Mouse (Mus musculus) forebrain, embryonic 15.5 days (tissue): ENCODE data around the gene Rapgef4. TPM values are rescaled to one million over a fixed set of nuclear protein-coding genes. Genes with fewer than 3 reads are reported as not detected.
A peak's percentile ranks its signal among the peaks of the same experiment; 100 is the strongest.

Experiments
- ATAC-seq: fragments of 200-750 bp; cut with Nextera tagmentation; replicated peaks from 2 replicates; pipeline ENCODE4 v1.8.0; 2017; ENCODE audit warnings: mild to moderate bottlenecking, moderate TSS enrichment, moderate library complexity
- H3K27ac ChIP-seq: fragments of 300-500 bp; sonication (generic); replicated peaks from 2 replicates; pipeline ENCODE4 v1.5.1; 2015; ENCODE audit warnings: mild to moderate bottlenecking, inconsistent platforms
- H3K27me3 ChIP-seq: fragments of 300-500 bp; sonication (generic); 2 replicates; pipeline ENCODE4 v1.6.1; 2015; ENCODE audit warnings: inconsistent platforms
- H3K36me3 ChIP-seq: fragments of 300-500 bp; sonication (generic); 2 replicates; pipeline ENCODE4 v1.6.1; 2015; ENCODE audit warnings: mild to moderate bottlenecking, inconsistent platforms
- H3K4me1 ChIP-seq: fragments of 300-500 bp; sonication (generic); 2 replicates; pipeline ENCODE4 v1.6.1; 2015; ENCODE audit warnings: inconsistent platforms
- H3K4me2 ChIP-seq: fragments of 300-500 bp; sonication (generic); replicated peaks from 2 replicates; pipeline ENCODE4 v1.6.1; 2015; ENCODE audit warnings: mild to moderate bottlenecking, inconsistent platforms
- H3K4me3 ChIP-seq: fragments of 300-500 bp; sonication (generic); 2 replicates; pipeline ENCODE4 v1.5.1; 2015; ENCODE audit warnings: mild to moderate bottlenecking, inconsistent platforms
- H3K9ac ChIP-seq: fragments of 300-500 bp; sonication (generic); replicated peaks from 2 replicates; pipeline ENCODE4 v1.6.1; 2015; ENCODE audit warnings: mild to moderate bottlenecking, inconsistent platforms
- H3K9me3 ChIP-seq: fragments of 300-500 bp; sonication (generic); 2 replicates; pipeline ENCODE4 v1.6.1; 2016; ENCODE audit warnings: inconsistent platforms
- WGBS: fragments of 180-500 bp; shearing (Covaris S2); methylation state at CpG from one replicate; pipeline ENCODE4 v1.1.7; 2015; ENCODE audit warnings: mixed read lengths; 5-methylcytosine and 5-hydroxymethylcytosine counted together
- polyA plus RNA-seq: library from polyadenylated mRNA; unstranded; fragments of >200 nt; fragmentation: Nextera tagmentation; extraction: Ambion mirVana; gene quantifications from 2 replicates; pipeline ENCODE4 v1.2.1, GENCODE M21; 2015

Rapgef4 gene
- polyA plus RNA-seq, 1 experiment from 2014 or later, result 14.0 TPM

DNA sequence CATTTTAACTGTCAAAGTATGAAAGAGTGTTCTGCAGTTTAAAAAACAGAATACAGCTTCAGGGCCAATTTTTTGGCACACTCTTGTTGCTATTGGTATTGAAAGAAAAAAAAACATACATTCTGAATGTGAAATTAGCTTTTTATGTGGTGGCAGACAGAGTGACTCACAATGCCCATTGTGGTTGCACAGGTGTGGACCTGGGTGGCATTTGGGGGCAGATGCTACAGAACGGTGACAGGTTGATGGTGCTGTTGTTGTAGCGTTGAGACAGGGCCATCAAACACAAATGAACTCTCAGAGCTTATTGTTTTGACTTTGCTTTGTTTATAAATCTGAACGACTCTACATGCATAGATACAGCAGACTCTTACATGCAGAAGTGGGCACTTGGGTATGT, 202.7 kb downstream of the Rapgef4 start:
- no peak for ATAC-seq
- H3K4me2 ChIP-seq, result no peak overlapping the region
- H3K36me3 ChIP-seq, result no peaks in the 10 kb centered on the region

GRCm38 (mm10) chr2:72196190-72196965, 215.3 kb downstream of the Rapgef4 start:
- H3K4me1 ChIP-seq, result peaks cover 11% of the 10 kb centered on the region
- 77% methylated on average over 6 of the region's 6 CpGs for WGBS
- H3K27ac ChIP-seq, result no peak overlapping the region
- H3K4me3 ChIP-seq, result no peak overlapping the region
- no peaks in the 10 kb centered on the region for H3K9me3 ChIP-seq
- H3K36me3 ChIP-seq, result no peaks in the 10 kb centered on the region
- H3K27me3 ChIP-seq, result no peaks in the 10 kb centered on the region
- H3K9ac ChIP-seq, result no peak overlapping the region
- H3K4me2 ChIP-seq, result no peak overlapping the region
- no peak for ATAC-seq

More for the DNA sequence above, 202.7 kb downstream of the Rapgef4 start:
- no peak overlapping the region for H3K27ac ChIP-seq
- peaks cover 9% of the 10 kb centered on the region for H3K4me1 ChIP-seq
- no peaks in the 10 kb centered on the region for H3K27me3 ChIP-seq
- no peaks in the 10 kb centered on the region for H3K9me3 ChIP-seq
- no peak overlapping the region for H3K9ac ChIP-seq
- WGBS, result 57% methylated on average over 3 of the region's 3 CpGs
- no peak overlapping the region for H3K4me3 ChIP-seq

DNA sequence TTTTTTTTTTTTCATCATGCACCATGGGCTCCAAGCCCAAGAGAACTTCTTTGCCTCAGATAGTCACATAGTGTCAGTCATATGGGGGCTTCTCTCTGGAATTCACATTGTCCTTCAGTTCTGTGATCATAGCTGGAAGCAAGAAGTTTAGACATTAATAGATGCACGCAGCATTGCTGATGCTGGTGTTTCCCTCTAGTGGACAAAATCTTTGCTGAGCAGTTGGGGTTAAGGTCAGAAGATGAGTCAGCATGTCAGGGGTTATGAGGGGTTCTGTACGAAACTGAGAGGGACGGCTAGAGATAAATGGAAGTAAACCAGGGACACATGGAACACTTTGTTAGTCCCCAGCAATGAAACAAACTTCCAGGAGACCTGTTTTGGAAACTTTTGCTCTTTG, 216.0 kb downstream of the Rapgef4 start:
- no peaks in the 10 kb centered on the region for H3K9me3 ChIP-seq
- no peaks in the 10 kb centered on the region for H3K27me3 ChIP-seq
- H3K4me3 ChIP-seq, result no peak overlapping the region
- 74% methylated on average over 3 of the region's 3 CpGs for WGBS
- H3K4me2 ChIP-seq, result no peak overlapping the region
- H3K4me1 ChIP-seq, result peaks cover 13% of the 10 kb centered on the region
- no peak overlapping the region for H3K9ac ChIP-seq
- no peaks in the 10 kb centered on the region for H3K36me3 ChIP-seq
- ATAC-seq, result no peak
- H3K27ac ChIP-seq, result no peak overlapping the region

- H3K4me3 ChIP-seq, result no peak overlapping the region
- peaks cover 20% of the 10 kb centered on the region for H3K4me1 ChIP-seq
- ATAC-seq, result no peak
- H3K27me3 ChIP-seq, result no peaks in the 10 kb centered on the region
- WGBS, result 81% methylated on average over 2 of the region's 2 CpGs
- H3K4me2 ChIP-seq, result no peak overlapping the region
- no peaks in the 10 kb centered on the region for H3K36me3 ChIP-seq
- no peaks in the 10 kb centered on the region for H3K9me3 ChIP-seq
- H3K9ac ChIP-seq, result no peak overlapping the region
- no peak overlapping the region for H3K27ac ChIP-seq
Observed at GRCm38 (mm10) chr2:72199451-72199850, 218.4 kb downstream of the Rapgef4 start.

DNA sequence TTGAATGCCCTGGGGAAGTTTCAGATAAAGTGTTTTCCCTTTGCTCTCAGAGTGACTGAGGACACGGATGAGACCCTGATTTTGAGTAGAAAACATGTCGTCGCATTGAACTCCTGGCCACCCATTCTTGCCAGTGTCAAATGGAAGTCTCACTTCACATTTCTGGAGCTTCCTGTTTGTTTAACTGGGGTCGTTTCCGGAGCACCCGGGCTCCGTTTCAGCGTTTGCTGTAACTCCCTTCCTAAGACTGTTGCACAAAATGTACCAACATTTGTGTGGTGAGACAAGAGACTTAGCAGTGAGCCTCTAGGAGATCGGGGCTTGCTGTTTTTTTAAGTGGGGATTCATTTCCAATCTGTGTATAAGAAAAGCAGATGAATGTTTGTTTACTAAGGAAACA, 220.5 kb downstream of the Rapgef4 start:
- 71% methylated on average over 9 of the region's 9 CpGs for WGBS

DNA sequence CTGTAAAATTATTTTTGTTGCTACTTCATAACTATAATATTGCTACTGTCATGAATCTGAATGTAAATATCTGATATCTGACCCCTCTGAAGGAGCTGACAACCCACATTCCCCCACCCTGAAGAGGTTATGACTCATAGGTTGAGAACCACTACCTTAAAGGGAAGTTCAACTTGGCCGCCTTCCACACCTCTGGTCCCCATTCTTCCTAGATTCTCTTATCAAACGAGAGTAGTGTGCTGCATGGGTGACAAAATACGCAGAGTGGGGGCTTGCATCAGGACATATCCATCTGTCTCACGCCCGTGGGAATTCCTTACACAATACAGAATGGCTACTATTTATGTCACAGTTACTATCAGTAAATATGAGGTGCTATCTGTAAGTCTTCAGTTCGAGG, 221.2 kb downstream of the Rapgef4 start:
- no peaks in the 10 kb centered on the region for H3K9me3 ChIP-seq
- peaks cover 20% of the 10 kb centered on the region for H3K4me1 ChIP-seq
- 81% methylated on average over 6 of the region's 6 CpGs for whole genome bisulfite sequencing
- H3K27me3 ChIP-seq, result no peaks in the 10 kb centered on the region
- no peak overlapping the region for H3K27ac ChIP-seq
- H3K4me3 ChIP-seq, result no peak overlapping the region
- no peaks in the 10 kb centered on the region for H3K36me3 ChIP-seq
- no peak for ATAC-seq
- no peak overlapping the region for H3K9ac ChIP-seq
- H3K4me2 ChIP-seq, result no peak overlapping the region

More for the DNA sequence above, 220.5 kb downstream of the Rapgef4 start:
- H3K9me3 ChIP-seq, result no peaks in the 10 kb centered on the region
- H3K36me3 ChIP-seq, result no peaks in the 10 kb centered on the region
- no peak for ATAC-seq
- no peak overlapping the region for H3K4me2 ChIP-seq
- H3K27ac ChIP-seq, result no peak overlapping the region
- no peaks in the 10 kb centered on the region for H3K27me3 ChIP-seq
- H3K9ac ChIP-seq, result no peak overlapping the region
- H3K4me1 ChIP-seq, result peaks cover 20% of the 10 kb centered on the region
- H3K4me3 ChIP-seq, result no peak overlapping the region

DNA sequence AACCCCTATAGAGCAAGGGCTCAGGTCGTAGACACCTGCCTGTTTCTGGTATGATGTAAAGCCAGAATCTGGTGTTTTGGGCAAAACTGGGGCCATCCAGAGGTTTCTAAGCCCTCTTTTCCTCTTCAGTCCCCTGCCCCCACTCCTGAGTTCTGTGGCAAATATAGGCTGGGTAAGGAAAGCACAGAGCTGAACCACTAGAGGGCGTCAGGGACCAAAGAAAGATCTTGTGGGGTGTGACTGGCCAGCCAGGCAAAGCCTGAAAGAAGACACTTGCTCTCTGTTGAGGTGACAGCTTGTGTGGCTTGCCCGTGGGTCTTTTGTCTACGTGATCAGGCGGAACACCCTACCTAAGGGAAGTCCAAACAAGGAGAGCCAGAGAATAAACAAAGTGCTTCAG, 222.6 kb downstream of the Rapgef4 start:
- H3K36me3 ChIP-seq, result no peaks in the 10 kb centered on the region
- H3K4me1 ChIP-seq, result peaks cover 20% of the 10 kb centered on the region
- no peak overlapping the region for H3K9ac ChIP-seq
- no peak overlapping the region for H3K4me3 ChIP-seq
- no peak overlapping the region for H3K27ac ChIP-seq
- ATAC-seq, result peak; percentile 78
- 0 out of 2 replicates have a peak overlapping the region, but pooled peaks have one; percentile 20 for H3K4me2 ChIP-seq
- H3K9me3 ChIP-seq, result no peaks in the 10 kb centered on the region
- 7% methylated on average over 5 of the region's 5 CpGs for WGBS
- H3K27me3 ChIP-seq, result no peaks in the 10 kb centered on the region

- ATAC-seq, result no peak
- WGBS, result 90% methylated on average over 5 of the region's 5 CpGs
Observed at GRCm38 (mm10) chr2:72205869-72206268, 224.8 kb downstream of the Rapgef4 start.

DNA sequence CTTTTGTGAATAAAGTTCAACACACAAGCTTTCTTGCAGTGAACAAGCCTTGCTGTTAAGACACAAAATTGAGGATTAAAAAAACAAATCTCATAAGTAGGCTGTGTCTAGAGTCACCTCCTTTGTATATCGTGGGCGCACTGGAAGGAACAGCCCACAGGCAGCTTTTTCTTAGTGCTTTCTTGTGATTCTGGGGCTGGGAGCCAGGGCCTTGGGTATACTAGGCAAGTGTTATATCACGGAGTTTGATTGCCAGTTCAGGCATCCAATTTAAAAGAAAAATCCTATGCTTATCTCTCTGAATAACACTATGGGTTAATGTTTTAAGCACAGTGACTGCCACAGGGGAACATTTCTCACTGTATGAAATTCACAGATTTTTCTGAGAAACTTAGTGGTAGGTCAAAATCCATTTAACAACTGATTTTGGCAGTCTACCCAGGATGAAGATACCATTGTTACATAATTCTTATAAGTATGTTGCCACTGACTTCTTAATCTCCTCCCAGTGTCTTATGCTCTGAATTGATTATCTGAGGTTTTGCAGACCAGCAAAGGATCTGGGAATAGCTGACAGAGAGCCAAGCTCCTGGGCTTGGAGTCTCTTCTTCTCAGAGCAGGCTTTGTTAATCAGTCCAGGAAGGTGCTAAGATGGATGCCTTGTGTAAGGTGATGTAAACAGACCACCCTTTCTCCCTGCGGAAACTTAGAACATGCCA, 225.6 kb downstream of the Rapgef4 start:
- WGBS, result 73% methylated on average over 4 of the region's 4 CpGs
- Histone ChIP-seq H3K36me3 (no peaks in the 10 kb centered on the region), H3K4me1 (0 out of 2 replicates have a peak, but pooled peaks cover 6% of the 10 kb centered on the region), H3K9ac (no peak overlapping the region), H3K27me3 (no peaks in the 10 kb centered on the region), H3K9me3 (no peaks in the 10 kb centered on the region), H3K4me3 (no peak overlapping the region), H3K4me2 (no peak overlapping the region), H3K27ac (no peak overlapping the region)
- no peak for ATAC-seq

More at GRCm38 (mm10) chr2:72205869-72206268, 224.8 kb downstream of the Rapgef4 start:
- H3K4me1 ChIP-seq, result peaks cover 13% of the 10 kb centered on the region; the same call in 1 of the 2 replicates
- H3K4me2 ChIP-seq, result no peak overlapping the region
- H3K27me3 ChIP-seq, result no peaks in the 10 kb centered on the region
- H3K4me3 ChIP-seq, result no peak overlapping the region
- H3K36me3 ChIP-seq, result no peaks in the 10 kb centered on the region
- H3K9ac ChIP-seq, result no peak overlapping the region
- no peaks in the 10 kb centered on the region for H3K9me3 ChIP-seq
- no peak overlapping the region for H3K27ac ChIP-seq

DNA sequence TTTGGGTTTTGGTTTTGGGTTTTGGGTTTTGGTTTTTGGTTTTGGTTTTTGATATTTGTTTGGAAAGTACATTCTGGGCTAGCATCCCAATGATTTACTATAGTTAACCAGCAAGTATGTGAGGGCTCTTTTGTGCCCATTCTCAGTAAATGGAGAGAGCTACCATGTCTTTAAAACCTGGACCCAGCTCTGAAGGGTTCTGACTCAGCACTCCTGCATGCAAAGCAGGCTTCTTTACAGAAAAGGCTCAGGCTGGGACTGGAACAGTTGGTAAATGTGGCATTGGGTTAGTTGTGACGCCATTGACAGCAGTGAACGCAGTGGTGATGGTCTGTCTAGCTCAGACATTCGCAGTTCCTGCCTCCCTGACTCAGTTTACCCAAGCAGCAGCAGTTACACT, 236.3 kb downstream of the Rapgef4 start:
- no peaks in the 10 kb centered on the region for H3K9me3 ChIP-seq
- no peaks in the 10 kb centered on the region for H3K36me3 ChIP-seq
- 75% methylated on average over 3 of the region's 3 CpGs for WGBS

DNA sequence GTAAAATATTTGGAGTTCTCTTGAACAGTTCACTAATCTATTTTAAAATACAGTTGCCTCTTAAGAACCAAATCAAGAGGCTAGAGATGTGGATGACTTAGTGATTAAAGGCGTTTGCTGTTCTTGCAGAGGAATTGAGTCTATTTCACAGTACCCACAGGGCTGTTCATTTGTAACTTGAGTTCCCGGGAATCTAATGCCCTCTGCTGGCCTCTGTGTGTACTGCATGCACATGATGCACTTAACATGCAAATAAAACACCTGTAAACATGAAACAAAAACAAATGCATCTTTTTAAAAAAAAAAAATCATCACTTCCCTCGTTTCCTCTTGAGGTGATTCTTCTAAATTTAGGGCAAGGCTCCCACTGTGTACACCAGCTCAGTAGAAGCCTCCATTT, 238.9 kb downstream of the Rapgef4 start:
- H3K9ac ChIP-seq, result no peak overlapping the region
- no peaks in the 10 kb centered on the region for H3K36me3 ChIP-seq
- 0 out of 2 replicates have a peak, but pooled peaks cover 3% of the 10 kb centered on the region for H3K4me1 ChIP-seq
- no peak overlapping the region for H3K4me3 ChIP-seq
- no peak overlapping the region for H3K4me2 ChIP-seq
- WGBS, result 31% methylated on average over 3 of the region's 3 CpGs
- H3K27ac ChIP-seq, result no peak overlapping the region
- no peaks in the 10 kb centered on the region for H3K9me3 ChIP-seq
- ATAC-seq, result no peak
- H3K27me3 ChIP-seq, result no peaks in the 10 kb centered on the region; the same call in 1 of the 2 replicates

More for the DNA sequence above, 236.3 kb downstream of the Rapgef4 start:
- Histone ChIP-seq H3K9ac (no peak overlapping the region), H3K4me3 (no peak overlapping the region), H3K27me3 (no peaks in the 10 kb centered on the region; the same call in 1 of the 2 replicates), H3K4me2 (no peak overlapping the region), H3K27ac (no peak overlapping the region), H3K4me1 (0 out of 2 replicates have a peak, but pooled peaks cover 3% of the 10 kb centered on the region)
- no peak for ATAC-seq

- ATAC-seq, result no peak
- Histone ChIP-seq H3K36me3 (no peaks in the 10 kb centered on the region), H3K4me2 (no peak overlapping the region), H3K9ac (no peak overlapping the region), H3K27ac (no peak overlapping the region), H3K4me3 (no peak overlapping the region), H3K4me1 (0 out of 2 replicates have a peak, but pooled peaks cover 3% of the 10 kb centered on the region), H3K9me3 (no peaks in the 10 kb centered on the region), H3K27me3 (no peaks in the 10 kb centered on the region)
- WGBS, result 88% methylated on average over 11 of the region's 11 CpGs
Observed at GRCm38 (mm10) chr2:72221283-72221682, 240.2 kb downstream of the Rapgef4 start.
